Mouse (Mus musculus) cerebellum, postnatal 4 days (tissue): Measurements from ENCODE around the gene Gramd2.

Experiments
- DNase-seq, 2 experiments: peaks; one replicate each; pipeline ENCODE4 v3.0.0; 2022; ENCODE audit warnings: low spot score in 2 of 2, mixed read lengths in 1 of 2

Gramd2 gene

GRCm38 (mm10) chr9:59667904-59668303, 12.0 kb upstream of the Gramd2 start:
- no peak for DNase-seq

GRCm38 (mm10) chr9:59668473-59668872, 11.5 kb upstream of the Gramd2 start:
- no peak for DNase-seq

- DNase-seq: no peak
Measured at GRCm38 (mm10) chr9:59669172-59669571, 10.8 kb upstream of the Gramd2 start.

GRCm38 (mm10) chr9:59672195-59672894, 7.6 kb upstream of the Gramd2 start:
- no peak for DNase-seq

- DNase-seq: no peak
Measured at GRCm38 (mm10) chr9:59673427-59673826, 6.5 kb upstream of the Gramd2 start.

GRCm38 (mm10) chr9:59675598-59675997, 4.3 kb upstream of the Gramd2 start:
- no peak for DNase-seq

- peak in 1 of 2 experiments; percentile 38 for DNase-seq
Measured at GRCm38 (mm10) chr9:59678313-59678712, 1.6 kb upstream of the Gramd2 start.

- DNase-seq: no peak
Measured at GRCm38 (mm10) chr9:59680534-59680875, 561 bp downstream of the Gramd2 start.

- DNase-seq: no peak
Measured at GRCm38 (mm10) chr9:59684020-59684419, 4.1 kb downstream of the Gramd2 start.

- DNase-seq: no peak
Measured at GRCm38 (mm10) chr9:59687416-59688046, 7.6 kb downstream of the Gramd2 start.

GRCm38 (mm10) chr9:59691635-59692094, 11.7 kb downstream of the Gramd2 start:
- peak; percentile 53 to 89 for DNase-seq

- DNase-seq: peak in 1 of 2 experiments; percentile 66
Measured at GRCm38 (mm10) chr9:59692145-59692544, 12.2 kb downstream of the Gramd2 start.

- DNase-seq: no peak
Measured at GRCm38 (mm10) chr9:59694571-59695450, 14.9 kb downstream of the Gramd2 start.

GRCm38 (mm10) chr9:59695451-59695813, 15.5 kb downstream of the Gramd2 start:
- no peak for DNase-seq

- no peak for DNase-seq
Measured at GRCm38 (mm10) chr9:59696381-59696780, 16.4 kb downstream of the Gramd2 start.

GRCm38 (mm10) chr9:59701094-59701493, 21.1 kb downstream of the Gramd2 start:
- DNase-seq: no peak

GRCm38 (mm10) chr9:59703099-59703498, 23.2 kb downstream of the Gramd2 start:
- no peak for DNase-seq

GRCm38 (mm10) chr9:59706850-59707825, 27.2 kb downstream of the Gramd2 start:
- DNase-seq: no peak

GRCm38 (mm10) chr9:59709225-59709624, 29.3 kb downstream of the Gramd2 start:
- no peak for DNase-seq

GRCm38 (mm10) chr9:59716275-59716898, 36.4 kb downstream of the Gramd2 start:
- no peak for DNase-seq

- no peak for DNase-seq
Measured at GRCm38 (mm10) chr9:59718237-59718636, 38.3 kb downstream of the Gramd2 start.
